Mouse (Mus musculus): ENCODE data around the gene Kif22. TPM values are rescaled to one million over a fixed set of nuclear protein-coding genes. Genes with fewer than 3 reads are reported as not detected.

The Kif22 gene
- total RNA-seq, 2 experiments from 2014 or later = 10.4 to 12.5 TPM

DNA sequence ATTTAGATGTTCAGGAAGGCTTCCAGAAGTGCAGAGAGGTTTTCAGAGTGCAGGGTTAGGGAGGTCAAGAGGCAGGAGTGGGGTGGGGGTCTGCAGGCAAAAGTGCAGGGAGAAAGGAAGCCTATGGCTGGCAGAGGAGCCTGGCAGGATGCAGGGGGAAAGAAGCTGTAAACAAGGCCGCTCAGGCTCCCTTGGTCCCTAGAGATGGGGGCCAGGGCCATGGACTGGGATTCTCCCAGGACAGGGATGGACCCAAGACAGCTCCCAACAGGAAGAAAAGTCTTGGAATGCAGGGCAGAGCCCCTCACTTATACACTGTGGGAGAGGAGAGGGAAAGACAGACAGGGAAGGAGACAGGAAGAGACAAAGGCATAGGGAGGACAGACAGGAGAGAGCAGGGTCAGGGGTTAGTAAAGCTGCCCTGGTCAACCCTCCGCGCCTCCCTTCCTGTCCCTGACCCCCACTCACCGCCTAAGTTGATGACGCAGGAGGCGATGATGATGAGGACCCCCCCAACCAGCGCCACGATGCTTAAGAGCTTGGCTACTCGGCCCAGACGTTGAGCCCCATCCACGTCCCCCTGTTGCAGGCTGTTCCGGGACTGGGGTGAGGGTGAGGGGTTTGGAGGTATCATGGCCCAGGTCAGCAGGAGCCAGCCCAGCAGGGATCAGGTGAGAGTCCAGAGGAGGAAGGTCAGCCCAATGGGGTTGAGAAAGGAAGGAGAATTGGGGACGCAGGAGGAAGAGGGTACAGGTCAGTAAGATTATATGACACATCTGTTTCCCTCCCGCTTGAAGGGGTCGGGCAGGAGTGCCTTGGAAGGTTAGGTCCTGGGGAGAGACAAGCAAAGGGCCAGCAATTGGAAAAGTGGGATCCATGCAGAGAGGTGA, 23.6 kb downstream of the Kif22 start:
- intact Hi-C loops (cut with DNase I) = no loop called here
- no peak for DNase-seq

DNA sequence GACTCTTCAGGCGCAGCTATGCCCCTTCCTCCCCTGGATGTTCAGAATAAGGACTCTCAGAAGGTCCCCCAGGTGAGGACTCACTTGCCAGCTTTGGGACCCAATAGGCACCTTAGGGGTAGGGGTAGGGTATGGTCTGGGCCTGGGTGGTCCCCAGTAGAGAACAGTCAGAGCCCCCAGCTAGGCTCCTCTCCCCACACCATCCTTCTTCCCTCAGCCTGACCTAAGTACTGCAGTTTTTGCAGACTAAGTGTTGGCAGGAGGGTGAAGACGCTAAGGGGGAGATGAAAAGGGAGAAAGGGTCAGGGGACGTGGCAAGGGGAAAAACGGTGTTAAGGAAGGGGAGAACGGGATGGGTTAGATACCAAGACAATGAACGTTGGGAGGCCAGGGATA, 24.3 kb downstream of the Kif22 start:
- no peak for DNase-seq
- intact Hi-C loops (cut with DNase I) = no loop called here

DNA sequence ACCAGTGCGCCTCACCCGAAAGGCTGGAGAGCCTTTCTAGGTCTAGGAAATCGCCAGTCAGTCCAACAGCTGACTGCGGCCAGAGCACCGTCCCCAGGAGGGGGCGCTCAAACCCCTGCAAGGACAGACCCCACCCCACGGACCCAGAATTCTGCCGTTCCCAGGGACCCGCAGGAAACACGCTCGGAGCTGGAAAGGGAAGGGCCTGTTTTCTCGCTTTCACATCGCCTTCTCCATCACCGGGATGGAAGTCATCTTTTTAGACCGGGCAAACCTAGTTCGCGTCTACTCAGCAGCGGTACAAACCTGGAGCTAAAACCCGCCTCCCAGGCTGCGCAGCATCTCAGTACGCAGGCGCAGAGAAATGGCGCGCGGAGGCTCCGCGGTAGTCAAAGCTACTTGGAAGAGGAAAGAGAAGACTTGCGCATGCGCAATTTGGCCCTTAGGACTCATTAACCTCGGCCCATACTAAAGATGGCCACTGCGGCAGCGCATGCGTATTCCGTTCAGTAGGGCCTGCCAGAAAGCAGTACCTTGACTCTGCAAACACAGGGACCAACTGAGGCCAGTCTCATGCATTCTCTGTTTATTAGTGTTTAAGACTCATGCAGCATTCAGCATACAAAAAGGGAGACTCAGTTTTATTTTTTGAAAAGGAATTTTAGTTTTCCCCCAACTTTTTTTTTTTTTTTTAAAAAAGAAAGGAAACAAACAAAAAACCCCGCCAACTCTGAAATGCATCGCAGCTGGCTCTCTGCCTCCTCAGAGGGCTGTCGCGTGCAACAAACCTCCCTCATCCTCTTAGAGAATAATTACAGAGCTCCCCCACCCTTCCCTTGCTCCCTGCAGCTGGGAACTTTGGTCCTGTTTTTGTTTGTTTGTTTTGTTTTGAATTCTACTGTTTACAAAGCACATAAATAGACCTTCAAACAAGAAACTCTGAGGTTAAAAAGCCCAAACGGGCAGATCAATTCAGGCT, 25.0 kb downstream of the Kif22 start, which contains the start of gene Pagr1a:
Gene Pagr1a (minus strand): TSS at position 382 of the 979 bp plus-strand sequence.
- DNase-seq = peak; percentile 99
- intact Hi-C loops (cut with DNase I) = no loop called here

DNA sequence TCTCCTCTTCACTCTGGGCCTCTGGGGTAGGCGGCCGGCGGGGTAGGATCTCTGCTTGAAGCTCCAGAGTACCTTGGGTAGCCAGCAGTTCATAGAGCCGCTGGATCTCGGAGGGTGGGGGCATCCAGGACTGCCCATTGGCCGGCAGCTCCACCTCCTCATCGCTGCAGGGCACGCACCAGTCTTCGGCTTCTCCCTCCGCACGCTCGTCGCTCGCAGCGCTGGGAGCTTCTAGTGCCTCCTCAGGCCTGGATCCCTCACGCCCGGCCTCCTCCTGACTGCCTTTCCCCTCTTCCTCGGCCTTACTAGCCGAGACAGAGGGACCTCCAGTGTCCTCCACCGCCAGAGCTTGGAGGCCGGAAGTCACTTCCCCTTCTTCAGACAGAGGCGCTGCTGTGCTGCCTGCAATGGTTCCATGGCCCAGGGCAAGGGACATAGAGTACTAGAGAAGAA, 25.8 kb downstream of the Kif22 start:
- intact Hi-C loops (cut with DNase I) = no loop called here
- DNase-seq = no peak

DNA sequence TGATC, 26.0 kb downstream of the Kif22 start, which contains the start of gene Pagr1b:
Gene Pagr1b (minus strand): TSS at position 4 of the 5 bp plus-strand sequence.
- intact Hi-C loops (cut with DNase I) = no loop called here
- DNase-seq = no peak

DNA sequence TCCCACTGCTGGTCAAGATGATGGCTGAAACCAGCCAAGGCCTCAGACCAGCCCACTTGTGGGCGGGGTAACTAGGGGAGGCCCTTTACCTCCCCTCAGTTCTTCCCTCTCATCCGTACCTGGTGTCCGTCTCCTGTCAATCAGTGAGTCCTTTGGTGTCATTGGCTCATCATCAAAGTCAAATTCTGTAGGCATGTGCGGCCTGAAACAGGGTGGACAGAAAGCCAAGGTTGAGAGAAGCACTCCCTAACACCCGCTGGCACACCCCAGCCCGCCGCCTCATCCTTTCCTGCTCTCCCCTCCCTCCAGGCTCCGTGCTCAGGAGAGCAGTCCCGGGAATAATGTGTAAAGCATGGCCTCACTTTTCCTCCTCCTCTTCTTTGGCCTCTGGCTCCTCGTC, 26.2 kb downstream of the Kif22 start:
- intact Hi-C loops (cut with DNase I) = no loop called here
- DNase-seq = no peak

DNA sequence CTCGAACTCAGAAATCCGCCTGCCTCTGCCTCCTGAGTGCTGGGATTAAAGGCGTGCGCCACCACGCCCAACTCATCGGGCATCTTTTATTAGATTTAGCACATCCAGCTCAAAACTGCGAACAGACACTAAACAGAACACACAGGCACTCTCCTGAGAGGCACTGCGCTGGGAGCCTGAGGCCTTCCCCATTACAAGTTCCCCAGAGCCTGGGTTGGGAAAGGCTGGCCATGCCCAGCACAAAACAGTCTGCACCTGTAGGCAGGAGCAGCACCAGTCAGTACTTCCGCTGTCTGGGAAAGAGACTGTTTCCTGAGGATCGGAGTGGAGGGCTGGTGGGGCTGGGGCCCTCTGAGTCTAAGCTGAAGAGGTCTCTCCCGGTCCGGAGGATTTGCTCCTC, 27.3 kb downstream of the Kif22 start:
- intact Hi-C loops (cut with DNase I) = no loop called here
- no peak for DNase-seq

DNA sequence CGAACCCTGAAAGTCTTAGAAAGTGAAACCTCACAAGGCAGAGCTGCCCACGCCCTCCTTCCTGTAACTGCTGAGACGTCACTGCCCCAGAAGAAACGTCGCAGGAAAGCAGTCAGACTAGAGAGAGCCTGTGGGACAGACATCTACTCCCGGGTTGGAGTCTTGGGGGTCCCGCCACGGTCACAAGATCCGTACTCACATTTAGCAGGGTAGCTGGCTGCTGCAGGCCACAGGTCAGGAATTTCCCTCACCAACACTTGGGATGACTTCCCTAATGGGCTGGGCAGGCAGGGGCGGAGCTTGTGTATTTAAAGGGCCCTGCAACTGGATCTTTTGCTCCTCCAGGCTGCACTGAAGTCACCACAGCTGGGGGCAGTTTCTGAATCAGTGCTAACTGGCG, 28.0 kb downstream of the Kif22 start, which contains the start of gene Mvp:
Gene Mvp (minus strand): TSS at position 302 of the 400 bp plus-strand sequence.
- intact Hi-C loops (cut with DNase I) = no loop called here
- no peak for DNase-seq

DNA sequence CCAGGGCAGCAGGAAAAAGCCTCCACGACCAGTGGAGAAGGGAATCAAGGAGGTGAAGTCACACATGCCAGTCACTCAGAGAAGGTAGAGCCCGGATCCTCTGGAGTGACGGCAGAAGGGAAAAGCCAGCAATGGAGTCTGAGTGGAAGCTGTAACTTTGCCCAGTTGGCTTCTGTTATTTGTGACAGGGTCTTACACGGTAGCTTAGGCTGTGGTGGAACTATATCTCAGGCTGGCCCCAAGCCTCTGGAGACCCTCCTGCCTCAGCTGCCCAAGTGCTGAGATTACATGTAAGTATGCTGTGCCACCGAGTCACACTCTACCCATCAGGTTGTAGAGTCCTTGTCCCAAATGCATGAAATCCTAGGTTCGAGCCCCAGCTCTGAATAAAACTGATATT, 28.9 kb downstream of the Kif22 start:
- DNase-seq = no peak
- intact Hi-C loops (cut with DNase I) = no loop called here

DNA sequence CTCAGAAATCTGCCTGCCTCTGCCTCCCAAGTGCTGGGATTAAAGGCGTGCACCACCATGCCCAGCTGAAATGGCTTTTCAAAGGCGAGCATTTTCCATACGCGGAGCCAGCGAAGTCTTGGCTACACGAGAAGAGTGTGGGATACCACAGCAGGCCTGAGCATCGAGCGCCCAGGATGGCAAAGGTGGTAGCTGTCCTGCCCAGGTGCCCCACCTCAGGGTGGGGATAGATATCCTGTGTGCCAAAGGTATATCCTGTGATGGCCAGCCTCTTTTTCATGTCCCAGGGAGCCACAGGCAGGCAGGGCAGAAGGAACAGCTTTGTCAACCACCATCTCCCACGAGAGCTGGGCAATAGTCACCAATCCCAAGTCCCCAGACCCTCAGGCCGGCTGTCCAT, 29.4 kb downstream of the Kif22 start:
- intact Hi-C loops (cut with DNase I) = no loop called here
- no peak for DNase-seq

DNA sequence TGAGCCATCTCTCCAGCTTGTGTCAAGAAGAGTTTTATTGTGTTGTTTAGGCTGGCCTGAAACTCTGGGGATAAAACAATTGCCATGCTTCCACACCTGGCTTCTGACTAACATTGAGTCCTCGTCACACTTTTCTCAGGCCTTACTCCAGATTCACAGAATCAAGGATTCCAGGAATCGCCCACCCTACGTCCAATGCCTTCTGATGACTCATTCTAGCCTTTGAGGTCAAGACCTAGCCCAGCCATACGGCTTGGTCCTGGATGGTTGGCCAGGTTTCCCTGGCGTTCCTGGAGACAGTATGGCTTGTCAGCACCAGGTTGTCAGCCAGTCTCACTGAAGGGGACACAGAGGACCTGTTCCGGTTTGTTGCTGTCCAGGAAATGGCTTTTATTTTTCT, 29.9 kb downstream of the Kif22 start:
- intact Hi-C loops (cut with DNase I) = no loop called here
- DNase-seq = no peak

DNA sequence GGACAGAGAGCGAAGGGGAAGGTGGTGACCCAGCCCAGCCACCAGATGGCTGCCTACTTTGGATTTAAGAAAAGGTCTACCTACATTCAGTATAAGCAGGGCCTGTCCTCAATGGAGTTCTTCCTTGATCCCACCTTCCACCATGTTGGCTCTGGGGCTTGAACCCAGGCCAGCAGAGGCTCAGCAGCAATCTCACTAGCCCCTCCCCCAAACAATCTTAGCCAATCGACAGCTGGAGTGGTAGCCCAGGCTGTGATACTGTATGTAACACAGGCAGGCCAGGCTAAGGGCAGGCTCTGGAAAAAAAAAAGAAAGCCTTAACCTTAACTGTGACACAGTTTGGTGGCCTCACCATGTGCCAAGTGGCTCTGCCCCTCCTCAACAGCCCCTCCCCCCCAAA, 30.6 kb downstream of the Kif22 start:
- intact Hi-C loops (cut with DNase I) = no loop called here
- DNase-seq = no peak

DNA sequence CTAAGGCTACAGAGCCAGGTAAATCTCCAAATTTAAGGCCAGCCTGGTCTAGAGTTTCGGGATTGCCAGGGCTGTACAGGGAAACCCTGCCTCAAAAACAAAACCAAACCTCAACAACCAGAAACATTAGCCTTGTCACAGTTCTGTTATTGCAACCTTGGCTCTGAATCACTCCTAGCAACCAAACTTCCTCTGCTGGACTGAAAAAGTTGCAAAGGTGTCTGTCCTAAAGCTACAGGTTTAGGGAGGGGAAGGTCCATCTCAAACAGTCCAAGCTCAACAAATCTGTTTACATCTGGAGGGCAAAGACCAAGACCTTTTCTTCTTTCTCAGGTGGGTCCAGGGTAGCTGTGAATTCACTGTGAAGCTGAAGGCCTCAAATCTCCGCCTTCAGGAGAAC, 31.2 kb downstream of the Kif22 start:
- intact Hi-C loops (cut with DNase I) = no loop called here
- DNase-seq = no peak

DNA sequence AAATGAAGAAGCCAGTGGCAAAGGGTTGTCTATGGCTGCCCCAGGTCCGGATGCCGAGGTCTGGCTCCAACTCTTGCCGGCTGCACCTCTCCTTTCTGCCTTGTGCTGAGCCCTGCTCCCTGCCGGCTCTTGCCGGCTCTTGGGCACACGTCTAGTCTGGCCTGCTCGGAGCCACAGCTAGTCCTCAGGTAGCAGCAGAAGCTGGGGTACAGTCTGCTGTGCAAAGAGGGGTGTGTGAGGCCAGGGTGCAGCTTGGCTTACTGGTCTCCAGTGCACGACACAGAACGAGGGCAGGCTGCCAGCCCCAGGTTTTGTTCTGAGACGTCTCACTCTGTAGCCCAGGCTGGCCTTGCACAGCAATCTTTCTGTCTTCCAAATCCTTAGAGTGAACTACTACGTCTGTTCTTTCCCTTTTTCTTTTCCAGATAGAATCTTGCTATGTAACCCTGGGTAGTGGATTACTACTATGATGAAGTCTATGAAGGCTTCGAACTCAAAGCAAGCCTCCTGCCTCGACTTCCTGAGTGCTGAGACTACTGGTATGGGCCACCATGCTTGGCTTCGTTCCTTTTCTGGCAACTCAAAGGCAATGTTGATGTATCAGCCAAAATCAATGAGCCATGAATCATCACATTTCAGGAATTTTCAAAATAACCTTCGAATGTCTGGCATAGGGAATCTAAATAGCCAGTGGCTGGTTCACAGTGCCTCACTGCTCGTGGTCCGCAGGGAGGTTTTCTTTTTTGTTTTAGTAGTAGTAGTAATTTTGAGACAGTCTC, 32.8 kb downstream of the Kif22 start:
- intact Hi-C loops (cut with DNase I) = no loop called here
- DNase-seq = no peak

DNA sequence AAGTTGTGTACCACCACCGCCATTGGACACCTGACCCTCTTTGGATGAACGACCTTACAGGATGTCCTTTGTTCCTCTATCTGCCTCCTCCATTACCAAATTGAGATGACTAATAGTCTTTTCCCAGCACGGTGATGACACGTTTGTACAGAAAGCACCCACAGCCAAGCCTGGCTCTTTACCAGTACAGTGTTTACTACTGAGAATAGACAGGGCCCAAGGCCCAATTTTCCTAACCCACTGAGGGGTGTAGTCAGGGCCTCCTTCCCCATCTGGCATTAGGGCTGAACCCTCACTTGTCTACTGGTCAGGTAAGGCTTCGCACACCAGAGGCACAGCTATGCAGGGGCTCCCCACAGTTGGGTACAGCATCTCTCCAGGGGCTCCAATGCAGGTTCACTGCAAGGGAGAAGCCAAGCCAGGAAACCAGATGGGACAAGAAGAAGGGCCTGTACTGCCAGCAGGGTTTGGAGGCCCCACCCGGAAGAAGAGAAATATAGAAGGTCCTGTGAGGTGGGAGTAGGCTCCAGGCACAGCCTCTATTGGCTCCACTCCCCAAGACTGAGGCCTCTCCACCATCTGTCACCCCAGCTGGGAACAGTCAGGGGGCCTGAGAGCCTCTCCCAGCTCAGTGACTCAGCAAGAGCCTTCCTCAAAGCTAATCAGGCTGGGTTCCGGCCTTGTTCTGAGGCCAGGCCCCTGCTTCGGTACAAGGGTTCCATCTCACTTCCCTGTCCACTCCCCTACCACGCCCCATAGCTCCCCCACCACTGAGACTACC, 33.8 kb downstream of the Kif22 start:
- peak; percentile 85 for DNase-seq
- intact Hi-C loops (cut with DNase I) = no loop called here

DNA sequence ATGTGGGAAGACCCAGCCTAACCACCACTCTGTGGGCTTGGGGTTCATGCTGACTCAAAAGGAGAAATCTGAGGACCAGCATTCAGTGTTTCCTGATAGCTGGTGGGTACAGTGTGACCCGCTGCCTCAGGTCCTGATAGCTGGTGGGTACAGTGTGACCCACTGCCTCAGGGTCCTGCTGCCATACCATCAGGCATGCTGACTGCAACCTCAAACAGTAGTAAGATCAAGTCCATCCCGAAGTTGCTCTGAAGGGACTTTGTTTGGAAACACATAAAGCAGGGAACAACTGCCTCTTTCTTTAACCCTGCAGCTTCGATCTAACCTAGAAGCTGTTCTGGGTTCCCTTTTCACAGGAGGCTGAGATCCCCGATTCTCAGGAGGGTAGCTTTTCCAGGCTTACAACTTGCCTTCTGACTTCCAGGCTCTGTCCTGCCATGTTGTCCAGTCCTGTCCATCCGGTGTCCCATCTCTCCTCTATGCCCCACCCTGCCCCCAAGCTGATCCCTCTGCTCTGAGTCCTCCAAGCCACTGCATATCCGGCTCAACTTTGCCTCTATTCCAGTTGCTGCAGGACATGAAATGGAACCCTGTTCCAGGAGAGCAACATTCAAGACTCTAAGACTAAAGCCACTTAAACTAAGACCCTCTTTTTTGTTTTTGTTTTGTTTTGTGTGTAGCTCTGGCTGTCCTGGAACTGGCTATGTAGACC, 34.8 kb downstream of the Kif22 start:
- DNase-seq = no peak
- intact Hi-C loops (cut with DNase I) = no loop called here

DNA sequence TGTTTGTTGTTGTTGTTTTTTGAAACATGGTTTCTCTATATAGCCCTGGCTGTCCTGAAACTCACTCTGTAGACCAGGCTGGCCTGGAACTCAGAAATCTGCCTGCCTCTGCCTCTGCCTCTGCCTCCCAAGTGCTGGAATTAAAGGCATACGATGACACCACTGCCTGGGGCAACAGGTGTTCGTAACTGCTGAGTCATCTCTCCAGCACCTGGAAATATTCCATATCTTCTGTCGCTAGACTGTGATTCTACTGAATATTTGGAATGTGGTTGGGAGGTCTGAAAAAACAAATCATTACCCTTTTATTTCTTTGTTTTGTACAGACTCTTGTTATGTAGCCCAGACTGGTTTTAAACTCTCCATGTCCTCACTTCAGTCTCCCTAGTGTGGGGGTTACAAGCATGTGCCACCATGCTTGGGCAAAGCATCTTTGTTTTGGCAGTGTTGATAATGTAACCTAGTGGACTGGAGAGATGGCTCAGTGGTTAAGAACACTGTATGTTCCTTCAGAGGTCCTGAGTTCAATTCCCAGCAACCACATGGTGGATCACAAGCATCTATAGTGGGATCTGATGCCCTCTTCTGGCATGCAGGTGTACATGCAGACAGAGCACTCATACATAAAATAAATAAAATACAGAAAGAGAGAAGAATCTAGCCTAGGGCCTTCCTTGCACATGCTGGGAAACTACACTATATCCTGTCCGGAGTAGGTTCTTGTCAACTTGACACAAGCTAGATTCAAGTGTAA, 38.0 kb downstream of the Kif22 start:
- intact Hi-C loops (cut with DNase I) = no loop called here
- no peak for DNase-seq

DNA sequence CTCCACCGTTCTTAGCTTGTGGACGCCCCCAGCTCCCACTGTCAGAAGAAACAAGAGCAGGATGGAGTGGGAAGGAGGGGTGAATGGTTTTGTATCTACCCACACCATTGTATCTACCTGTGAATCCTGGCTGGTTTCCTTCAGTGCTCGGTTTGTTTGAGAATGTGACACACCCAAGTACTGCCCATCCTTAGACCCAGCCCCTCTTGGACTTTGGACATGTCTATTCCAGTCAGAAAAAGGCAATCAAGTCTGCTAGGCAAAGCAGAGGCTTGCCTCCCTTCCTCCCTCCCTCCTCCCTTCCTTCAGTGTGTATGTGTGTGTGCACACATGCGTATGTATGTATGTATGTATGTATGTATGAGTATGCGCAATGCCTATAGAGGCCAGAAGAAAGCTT, 38.7 kb downstream of the Kif22 start:
- intact Hi-C loops (cut with DNase I) = no loop called here
- no peak for DNase-seq

DNA sequence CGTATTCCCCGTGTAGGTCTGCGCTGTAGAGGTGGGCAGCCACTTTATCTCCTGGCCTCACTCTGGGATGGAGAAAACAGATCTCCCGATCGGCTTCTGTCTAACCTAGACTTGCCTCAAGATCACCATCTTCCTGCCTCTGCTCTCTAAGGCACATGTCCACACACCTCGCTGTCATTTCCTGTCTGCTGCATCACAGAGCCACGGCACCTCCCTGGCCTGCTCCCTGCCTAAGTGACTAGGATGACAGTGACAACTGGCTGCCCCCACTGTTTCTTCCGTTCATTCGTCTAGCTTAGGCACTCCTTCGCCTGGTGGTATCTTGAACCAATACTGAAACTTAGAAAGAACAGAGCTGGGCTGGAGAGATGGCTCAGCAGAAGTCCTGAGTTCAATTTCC, 42.7 kb downstream of the Kif22 start:
- intact Hi-C loops (cut with DNase I) = no loop called here
- DNase-seq = no peak

Data from left cerebral cortex, postnatal 4 days (tissue).